Mouse (Mus musculus): ENCODE measurements around the gene Hspb6. TPM values are rescaled to one million over a fixed set of nuclear protein-coding genes. Genes with fewer than 3 reads are reported as not detected.
A peak's percentile ranks its signal among the peaks of the same experiment; 100 is the strongest.

Hspb6 gene
- total RNA-seq, 1 experiment from 2014 or later = 4.2 TPM

DNA sequence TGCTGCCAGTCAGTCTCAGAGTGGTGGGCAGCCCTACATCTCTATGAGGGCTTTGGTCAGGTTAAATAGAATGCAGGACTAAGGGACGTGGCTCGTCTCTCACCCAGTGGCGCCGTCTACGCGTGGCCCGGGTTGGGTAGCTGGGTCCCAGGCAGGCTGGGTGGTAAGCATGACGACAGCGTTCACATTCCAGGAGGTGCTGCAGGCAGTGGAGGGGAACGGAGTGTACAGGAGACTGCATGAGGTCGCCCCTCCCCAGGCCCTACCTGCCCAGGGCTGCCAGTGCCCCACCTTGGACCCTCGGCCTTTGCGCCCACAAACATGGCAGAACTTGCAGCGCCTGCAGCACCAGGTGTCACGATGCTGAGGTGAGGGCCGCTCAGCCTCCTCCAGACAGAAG, 29.6 kb downstream of the Hspb6 start:
- ATAC-seq (replicated peaks; ENCODE audit: low read depth, poor library complexity, severe bottlenecking) = no peak

DNA sequence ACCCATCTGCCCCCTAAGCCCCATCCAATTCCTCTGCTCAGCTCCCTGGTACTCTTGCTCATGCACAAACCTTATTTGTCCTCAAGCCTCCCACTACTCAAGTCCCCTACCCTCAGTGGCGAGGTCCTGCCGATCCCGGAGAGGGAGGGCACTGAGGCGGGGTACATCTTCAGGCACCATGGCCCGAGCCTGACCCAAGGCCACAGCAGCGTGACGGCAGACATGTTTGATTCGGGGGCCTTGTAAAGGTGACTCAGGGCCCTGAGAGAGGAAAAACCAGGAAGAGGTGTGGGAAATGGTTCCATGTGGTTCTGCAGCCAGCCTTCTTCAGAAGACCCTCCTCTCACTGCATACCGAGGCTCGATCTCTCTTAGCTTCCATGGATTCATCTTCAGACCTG, 32.4 kb downstream of the Hspb6 start:
- ATAC-seq (replicated peaks; ENCODE audit: low read depth, poor library complexity, severe bottlenecking) = no peak

DNA sequence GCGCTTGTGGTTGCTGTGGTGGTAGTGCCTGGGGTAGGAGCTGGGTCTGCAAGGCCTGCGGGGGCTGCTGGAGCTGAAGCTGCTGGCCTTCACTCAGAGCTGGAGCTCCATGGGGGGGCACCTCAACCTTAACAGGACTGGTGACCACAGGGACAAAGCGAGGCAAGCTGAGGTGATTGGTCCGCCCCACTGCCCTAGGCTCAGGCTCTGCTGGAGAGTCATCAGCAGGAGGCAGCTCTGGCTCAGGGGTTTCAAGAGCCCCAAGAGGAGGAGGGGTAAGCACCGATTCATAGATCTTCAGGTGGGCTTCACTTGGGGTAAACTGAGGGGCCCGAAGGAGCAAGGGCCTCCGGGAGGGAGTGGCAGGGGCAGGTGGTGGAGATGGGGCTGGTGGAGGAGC, 33.2 kb downstream of the Hspb6 start:
- ATAC-seq (replicated peaks; ENCODE audit: low read depth, poor library complexity, severe bottlenecking) = no peak

DNA sequence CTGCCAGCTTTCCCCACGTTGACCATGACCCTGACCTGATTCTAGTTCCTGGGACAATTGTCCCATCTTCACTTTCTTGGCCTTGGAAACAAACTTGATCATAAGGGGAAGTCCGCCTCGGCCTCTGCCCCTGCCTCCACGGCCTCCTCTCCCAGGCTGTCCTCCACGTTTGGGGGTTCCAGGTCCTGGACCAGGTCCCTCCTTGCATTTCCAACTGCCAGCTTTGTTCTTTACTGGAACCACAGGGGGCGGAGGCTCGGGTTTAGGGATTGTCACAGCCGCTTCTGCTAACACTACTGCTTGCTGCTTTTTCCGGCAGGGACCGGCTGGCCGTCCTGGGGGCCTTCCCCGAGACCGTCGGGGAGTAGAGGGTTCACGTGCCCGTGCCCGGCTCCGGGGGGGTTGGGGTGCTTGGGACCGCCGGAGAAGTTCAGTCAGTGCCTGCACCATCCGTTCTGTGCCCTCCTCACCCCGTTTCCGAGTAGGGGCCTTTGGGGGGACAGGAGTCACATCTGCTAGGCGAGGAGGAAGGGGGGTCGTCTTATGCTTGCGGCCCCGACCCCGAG, 34.6 kb downstream of the Hspb6 start:
- ATAC-seq (replicated peaks; ENCODE audit: low read depth, poor library complexity, severe bottlenecking) = no peak

DNA sequence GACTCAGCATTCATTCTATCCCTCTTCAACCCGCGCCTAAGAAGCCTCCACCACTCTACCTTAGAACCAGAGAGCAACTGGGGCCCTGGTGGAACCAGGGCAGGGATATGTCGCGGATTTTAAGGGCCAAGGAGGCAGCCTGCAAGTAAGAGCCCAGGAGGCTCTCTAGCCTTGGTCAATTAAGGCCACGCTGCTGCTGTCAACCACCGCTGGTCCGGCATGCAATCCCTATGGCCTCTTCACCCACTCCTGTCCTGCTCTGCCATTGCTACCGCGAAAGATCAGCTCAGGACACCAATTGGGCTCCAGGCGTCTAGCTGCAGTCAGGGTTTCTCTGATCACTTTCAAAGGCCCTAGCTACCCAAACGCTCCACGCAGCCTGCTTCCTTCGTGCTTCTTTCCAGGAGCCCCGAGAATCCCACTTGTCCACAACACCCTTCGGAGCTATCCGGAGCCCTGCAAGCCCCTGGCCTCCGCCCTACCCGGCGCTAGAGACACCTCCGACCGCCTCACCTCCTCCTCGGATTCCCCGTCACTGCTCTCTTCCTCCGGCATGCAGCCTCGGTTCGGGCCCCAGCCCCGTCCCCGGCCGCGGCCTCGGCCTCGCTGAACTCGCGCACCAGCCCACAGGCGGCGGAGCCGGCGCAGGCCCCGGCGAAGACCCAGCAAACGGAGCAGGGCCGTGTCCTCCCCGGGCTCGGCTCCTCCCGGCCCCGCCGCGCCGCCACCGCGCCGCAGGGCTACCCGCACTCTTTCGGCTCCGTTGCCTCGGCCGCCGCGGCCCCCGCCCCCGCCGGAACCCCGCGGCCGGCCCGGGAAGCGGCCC, 36.1 kb downstream of the Hspb6 start:
- ATAC-seq (replicated peaks; ENCODE audit: low read depth, poor library complexity, severe bottlenecking) = no peak

DNA sequence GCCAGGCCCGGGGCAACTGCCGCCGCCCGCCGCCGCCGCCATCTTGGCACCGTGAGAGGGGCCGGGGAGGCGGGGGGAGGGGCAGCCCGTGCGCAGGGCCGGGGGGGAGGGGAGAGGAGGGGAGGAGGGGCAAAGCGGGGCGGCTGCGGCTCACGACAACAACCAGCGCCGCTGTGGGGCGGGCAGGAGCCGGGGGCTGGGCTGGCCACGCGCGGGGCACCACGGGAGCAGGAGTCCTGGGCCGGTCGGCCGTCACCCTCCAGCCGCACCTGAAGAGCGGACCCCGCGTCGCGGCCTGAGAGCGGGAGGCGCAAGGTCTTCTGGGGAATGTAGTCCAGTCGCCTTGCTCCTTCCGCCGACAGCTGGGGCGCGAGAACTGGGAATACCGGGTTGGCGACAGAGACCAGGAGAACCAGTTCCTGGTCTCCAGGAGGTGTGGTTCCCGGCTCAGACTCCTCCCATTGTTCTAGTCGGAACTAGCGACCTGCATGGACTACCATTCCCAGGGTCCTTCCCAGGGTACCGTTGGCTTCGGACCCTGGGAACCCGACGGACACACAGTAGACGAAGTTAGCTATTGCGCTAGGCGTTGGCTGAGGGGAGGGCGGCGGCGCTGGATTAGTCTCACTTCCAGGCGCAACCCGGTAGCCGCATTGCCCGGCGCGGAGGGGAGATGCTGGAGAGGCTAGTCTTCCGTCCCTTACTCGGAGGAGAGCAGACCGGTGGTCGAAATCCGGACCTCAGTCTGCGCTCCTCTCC, 36.9 kb downstream of the Hspb6 start, which contains the start of gene Kmt2b:
TSS of gene Kmt2b (minus strand) at position 51 of the 759 bp plus-strand sequence.
- ATAC-seq (replicated peaks; ENCODE audit: low read depth, poor library complexity, severe bottlenecking) = peak; percentile 78

DNA sequence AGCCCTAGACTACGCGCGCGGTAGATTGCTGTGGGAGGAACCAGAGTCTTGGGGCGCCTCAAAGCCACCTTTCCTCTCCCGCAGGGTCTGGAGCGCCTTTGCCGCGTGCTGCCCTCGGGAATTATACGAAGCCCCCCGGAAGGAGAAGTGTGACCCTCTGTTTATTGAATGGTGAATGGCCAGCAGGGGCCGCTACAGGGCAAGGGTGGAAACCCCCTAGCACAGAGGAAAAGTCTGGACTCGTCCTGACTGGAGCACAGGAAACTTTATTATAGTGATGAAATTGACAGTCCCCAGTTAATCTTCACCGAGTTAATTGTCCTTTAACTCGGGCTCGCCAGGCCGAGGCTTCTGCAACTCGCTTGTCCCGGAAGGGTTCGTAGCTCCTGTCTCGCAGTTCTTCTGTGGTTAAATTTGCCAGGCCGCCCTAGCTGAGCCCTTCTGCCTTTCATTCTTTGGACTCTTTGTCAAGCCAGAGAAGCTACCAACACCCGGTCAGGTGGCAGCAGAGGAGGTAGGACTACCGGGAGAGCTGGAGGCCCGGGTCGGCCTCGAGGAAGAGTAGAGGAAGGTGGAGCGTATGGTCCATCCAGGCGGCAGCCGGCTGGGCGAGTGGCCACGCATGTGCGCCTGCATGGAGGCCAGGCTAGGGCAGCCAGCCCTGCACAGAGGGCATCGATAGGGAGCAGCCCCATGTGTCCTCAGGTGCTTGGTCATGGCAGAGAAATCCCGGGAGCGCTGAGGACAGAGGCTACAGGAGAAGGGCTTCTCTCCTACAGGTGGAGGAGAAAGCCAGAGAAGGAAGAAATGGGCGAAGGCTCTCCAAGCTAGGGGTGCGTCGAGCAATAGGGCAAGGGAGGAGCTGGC, 37.7 kb downstream of the Hspb6 start:
- ATAC-seq (replicated peaks; ENCODE audit: low read depth, poor library complexity, severe bottlenecking) = peak; percentile 63

DNA sequence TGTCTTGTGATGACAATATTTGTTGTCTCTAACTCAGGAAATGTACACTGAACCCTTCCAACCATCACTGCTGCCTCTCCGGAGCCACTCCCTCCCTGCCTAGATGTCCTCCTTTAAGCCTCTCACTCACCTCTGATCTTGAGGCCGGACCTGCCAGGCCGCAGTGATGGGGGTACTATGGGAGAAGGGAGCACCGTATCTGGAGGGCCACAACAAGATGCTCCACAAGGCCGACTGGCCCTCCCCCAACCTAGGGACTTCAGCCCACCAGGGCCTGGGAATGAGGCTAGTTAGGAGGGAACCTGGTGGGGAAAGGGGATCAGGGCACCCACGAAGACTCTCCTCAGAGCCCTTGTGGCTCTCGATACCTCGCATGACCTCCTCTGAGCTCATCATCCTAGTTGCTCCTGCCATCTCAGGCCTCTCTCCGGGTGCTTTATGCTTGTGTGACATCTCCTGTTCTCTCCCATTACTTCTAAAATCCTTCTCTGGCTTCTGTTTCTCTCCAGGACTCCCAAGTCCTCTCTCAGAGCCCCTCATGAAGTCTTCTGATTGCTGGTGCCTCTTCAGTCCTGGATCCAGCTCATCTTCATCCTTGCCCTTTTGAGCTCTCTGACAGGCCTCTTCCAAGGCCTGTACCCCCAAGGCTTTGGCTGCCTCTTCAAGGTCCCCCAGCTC, 39.1 kb downstream of the Hspb6 start:
- ATAC-seq (replicated peaks; ENCODE audit: low read depth, poor library complexity, severe bottlenecking) = no peak

DNA sequence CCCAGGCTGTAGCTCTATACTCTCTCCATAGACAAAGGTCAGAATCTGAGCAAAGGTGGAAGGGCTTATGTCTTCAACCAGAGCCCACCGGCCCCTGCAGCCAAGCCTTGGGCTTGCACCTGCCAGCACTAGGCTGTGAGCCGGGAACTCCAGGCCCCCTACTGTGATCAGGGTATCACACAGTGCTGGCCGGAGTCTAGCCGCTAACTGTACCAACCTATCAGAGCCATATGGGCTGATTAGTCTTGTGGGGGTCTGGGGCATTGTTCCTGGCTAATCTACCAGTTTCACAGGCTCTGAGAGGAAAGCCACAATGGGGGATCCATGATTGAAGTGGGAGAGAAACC, 39.6 kb downstream of the Hspb6 start:
- ATAC-seq (replicated peaks; ENCODE audit: low read depth, poor library complexity, severe bottlenecking) = no peak

DNA sequence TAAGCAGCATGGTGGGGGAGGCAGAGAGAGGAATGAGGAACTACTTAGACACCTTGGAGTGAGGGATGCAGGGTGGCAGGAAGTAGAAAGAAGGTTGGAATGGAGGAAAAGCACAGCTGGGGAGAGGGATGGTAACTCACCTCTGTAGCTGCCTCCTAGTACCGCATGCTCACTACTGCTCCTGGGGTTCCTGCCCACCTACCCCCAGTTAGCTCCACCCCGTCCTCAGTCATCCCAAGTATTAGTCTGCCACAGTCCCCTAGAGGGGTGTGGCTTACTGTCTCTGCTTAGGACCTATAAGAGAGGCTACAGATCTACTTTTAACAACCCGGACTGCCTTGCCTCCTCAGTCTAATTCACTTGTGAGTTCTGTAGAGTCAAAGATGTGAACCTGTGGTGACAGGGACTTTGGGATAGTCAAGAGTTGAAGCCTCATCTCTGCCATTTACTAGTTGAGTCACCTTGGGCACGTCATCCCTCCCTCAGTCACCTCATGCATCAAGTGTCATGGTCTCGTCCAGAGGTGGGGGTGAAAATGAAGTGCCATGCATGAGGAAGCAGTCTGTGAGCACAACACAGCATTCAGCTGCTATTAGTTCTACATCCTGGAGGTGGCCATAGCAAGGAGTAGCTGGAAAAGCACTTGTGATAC, 40.9 kb downstream of the Hspb6 start:
- no peak for ATAC-seq (replicated peaks; ENCODE audit: low read depth, poor library complexity, severe bottlenecking)

DNA sequence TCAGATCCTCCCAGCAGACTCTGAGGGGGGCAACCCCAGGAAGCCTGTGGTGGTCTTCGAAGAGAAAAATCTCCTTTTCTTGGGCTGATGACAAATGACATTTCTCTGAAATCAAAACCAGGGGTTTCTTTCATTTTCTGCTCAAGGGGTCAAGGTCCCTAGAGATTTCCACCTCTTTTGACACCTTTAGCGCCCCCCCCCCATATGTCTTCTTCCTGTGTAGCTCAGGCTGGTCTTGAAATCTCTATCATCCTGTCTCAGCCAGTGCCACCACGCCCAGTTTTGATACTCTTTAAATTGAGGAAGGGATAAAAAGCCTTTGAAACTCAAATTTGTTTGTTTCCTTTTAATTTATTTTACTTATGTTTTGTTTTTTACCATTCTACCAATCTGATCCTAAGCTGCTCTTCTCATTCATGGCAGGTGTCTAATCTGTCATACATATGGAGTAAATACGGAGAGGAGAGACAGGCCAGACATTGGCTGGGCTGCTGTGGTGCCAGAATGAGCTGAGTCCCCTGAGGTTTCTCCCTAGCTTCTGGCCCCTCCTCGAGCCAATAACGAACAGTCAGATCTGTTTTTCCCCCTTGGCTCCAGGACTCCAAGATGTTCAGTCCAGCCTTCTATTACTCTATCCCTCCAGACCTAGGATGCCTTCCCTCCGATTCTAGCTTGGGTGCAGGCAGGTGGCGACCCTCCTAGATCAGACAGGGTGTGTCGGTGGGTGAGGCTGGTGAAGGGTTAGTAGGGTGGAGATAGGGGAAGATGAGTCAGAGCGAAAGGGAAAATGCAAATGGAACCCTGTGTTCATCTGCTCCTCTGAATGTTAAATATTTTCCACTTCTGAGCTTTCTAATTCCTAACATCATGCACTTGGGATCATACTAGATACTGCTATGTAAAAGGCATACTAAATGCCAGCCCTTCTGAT, 41.9 kb downstream of the Hspb6 start:
- ATAC-seq (replicated peaks; ENCODE audit: low read depth, poor library complexity, severe bottlenecking) = no peak

DNA sequence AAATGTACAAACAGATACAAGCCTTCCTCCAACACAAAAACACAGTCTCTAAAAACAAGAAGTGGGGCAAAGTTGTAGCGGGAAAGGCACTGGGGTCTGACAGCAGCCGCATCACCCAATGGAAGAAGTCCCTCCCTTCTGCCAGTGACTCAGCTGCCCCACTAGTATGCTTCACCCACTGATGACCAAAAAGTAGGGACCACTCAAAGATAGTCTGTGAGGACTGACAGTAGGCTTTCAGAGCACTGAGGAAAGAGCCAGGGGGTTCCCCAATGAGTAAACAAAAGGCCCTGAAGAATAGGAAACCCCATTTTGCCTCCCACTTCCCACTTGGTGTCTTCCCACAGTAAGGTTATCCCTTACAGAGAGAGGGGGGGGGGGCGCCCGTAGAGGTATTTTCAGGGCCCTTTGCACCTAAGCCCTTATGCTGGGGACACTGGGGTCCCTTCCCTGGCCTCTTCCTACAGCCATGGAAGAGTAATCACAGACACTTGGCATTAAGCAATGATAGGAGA, 42.6 kb downstream of the Hspb6 start:
- no peak for ATAC-seq (replicated peaks; ENCODE audit: low read depth, poor library complexity, severe bottlenecking)

DNA sequence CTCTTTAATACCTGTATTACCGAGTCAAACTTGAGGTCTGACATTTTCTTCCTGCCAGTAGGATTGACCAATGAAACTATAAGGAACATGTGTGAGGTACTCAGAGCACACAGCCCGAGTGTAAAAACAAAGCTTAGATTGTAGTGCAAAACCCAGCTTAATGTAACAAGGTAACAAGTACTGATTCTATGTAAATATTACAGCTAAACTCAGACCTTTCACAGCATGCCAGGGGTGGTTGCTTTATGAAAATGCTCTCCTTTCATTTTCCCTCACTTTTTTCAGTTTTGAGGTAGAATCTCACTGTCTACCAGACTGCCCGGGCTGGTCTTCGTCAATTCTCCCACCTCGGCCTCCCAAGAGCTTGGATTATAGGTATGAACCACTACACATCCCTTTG, 44.1 kb downstream of the Hspb6 start:
- ATAC-seq (replicated peaks; ENCODE audit: low read depth, poor library complexity, severe bottlenecking) = no peak

DNA sequence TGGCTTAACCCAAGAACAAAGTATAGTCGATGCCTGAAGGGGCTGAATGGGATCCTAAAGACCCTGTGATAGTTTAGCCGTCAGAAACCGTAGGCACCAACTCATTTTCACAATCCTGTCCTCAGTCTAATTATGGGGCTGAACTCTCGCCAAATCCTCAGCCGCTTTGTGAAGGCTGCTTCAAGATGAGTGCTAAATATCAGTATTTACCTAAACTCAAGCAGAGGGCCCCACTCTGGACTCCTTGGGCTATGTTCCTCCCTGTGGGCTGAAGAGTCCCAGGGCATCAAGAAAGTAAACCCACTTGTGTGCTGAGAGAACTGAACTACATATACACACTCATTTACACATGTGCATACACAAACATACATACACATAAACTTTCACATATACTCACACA, 44.8 kb downstream of the Hspb6 start:
- no peak for ATAC-seq (replicated peaks; ENCODE audit: low read depth, poor library complexity, severe bottlenecking)

DNA sequence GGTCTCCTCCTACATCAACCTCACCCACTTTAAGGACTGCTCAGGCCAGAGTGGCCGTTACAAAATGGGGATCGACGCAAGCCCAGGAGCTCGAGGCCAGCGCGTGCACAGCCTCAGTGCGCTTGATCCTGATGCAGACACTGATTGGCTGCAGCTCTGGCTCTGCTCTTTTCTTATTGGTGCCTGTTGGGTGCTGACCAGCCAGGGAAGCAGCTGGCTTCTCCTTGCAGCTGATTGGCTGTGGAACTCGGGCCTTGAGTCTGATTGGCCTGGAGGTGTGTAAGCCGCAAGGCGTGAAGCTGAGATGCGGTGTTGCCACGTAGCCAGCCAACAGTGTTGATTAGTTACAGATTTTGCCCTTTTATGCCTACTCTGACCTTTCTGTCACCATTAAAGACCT, 46.8 kb downstream of the Hspb6 start, which contains the start of gene Zbtb32:
TSS of gene Zbtb32 (minus strand) at position 124 of the 400 bp plus-strand sequence.
- no peak for ATAC-seq (replicated peaks; ENCODE audit: low read depth, poor library complexity, severe bottlenecking)

DNA sequence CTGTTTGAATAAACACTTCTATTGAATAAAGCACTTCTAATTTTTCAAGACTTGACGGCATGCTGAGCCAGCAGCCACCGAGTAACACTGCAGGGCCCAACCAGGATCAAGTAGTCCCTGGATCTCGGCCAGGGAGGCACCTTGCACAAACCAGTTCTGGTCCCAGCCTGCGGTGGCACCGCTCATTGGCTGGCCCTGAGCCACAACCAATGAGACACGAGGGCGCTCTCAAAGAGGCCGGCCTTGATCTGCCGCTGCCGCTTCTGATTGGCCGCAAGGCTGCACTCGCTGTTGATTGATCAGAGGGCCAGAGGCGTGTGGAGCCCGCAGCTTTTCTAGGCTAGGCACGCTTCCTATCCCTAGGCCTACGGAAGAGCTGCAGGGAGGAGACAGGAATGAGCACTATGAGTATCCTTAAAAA, 48.0 kb downstream of the Hspb6 start:
- peak; percentile 99 for ATAC-seq (replicated peaks; ENCODE audit: low read depth, poor library complexity, severe bottlenecking)

DNA sequence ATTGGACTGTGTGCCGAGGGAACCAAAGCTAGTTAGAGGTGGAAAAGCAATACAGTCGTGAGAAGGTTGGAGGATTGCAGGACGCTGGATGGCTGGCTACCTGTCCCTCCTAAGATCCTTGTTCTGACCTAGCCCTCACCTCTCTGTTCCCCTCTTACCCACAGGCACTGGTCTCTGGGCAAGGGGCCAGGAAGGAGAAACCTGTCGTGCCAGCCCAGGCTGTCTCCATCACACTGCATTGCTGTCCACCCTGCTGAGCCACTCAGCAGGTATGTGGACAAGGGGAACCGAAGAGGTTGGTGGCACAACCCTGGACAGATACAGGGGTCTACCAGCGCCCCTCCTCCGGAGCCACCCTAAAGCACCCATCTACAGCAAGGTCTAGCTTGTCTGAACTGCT, 48.7 kb downstream of the Hspb6 start:
- no peak for ATAC-seq (replicated peaks; ENCODE audit: low read depth, poor library complexity, severe bottlenecking)

DNA sequence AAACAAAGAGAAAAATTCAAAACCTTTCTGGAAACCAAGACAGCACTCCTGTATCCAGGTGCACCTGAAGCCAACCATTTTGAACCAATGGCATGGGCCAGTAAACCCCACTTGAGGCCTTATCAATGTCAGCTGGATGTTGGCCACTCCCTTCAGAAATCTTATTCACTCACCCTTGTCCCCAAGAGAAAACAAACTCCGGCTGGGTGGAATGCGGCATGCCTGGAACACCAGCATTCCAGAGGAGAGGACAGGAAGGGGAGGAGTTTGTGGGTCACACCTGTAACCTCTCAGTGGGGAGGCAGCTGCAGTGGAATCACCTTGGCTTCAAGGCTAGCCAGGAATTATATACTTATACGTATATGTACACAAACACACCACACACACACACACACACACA, 50.6 kb downstream of the Hspb6 start:
- no peak for ATAC-seq (replicated peaks; ENCODE audit: low read depth, poor library complexity, severe bottlenecking)

Data from common myeloid progenitor, adult 5-6 weeks (primary cell).